Mouse (Mus musculus) right cerebral cortex, postnatal 14 days (tissue): ENCODE data around the gene Gpat3.

Experiments used
- DNase-seq: peaks from one replicate; pipeline ENCODE4 v3.0.0; 2022

Gene Gpat3

DNA sequence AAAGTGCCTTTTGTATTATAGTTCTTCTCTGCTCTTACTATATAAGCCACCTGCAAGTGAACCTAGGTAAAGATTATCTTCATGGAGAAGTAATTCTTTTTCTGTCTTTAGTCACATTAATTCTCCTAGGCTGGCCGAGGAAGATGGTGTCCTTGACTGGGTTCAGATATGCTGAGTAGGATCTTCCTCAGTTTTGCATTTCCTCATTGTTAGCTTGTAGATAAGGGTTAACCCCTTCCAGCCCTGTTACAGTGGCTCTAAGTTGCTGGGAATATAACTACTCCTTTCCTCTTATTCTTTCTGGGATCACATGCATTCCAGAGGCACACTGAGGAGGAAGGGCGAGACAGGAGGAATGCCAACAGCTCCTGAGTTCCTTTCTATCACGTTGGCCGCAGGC is 15.6 kb downstream of the Gpat3 start:
- DNase-seq = no peak

DNA sequence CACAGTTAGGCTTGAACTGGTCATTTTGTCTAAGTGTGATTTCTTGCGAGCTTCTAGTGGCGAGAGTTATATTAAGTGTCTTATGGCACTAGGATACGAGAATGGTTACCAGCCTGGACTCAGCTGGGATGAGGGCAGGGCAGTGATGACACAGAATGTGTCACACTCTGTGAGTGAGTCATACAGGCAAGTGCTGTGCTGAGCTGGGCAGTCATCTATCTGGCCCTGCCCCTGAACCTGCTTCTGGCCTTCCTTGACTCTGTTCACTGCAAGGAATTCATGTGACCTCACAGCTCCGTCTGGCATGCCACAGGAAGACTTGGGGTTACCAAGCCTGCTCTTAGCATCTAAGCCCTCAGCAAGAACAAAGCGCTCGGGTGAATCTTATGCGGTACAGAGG is 16.3 kb downstream of the Gpat3 start:
- DNase-seq = no peak

GRCm38 (mm10) chr5:100863091-100863490 is 17.6 kb downstream of the Gpat3 start:
- DNase-seq = no peak

DNA sequence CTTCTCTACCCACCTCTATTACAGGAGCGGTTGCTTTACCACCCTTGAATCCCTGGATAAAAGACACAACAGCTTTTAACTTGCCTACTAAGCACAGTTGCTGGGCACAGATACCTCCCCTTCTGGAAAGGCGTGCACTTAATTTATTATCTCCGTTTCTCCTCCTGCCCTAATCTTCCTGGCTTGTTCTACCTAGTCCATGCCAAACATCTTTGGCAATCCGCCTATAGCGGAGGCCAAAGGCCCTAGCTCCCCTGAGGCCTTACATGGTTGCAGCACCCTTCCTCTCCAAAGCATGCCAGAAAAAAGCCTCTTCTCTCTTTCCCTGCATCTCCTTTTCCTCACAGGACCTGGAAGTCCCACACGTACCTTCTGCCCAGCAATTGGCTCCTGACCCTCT is 18.9 kb downstream of the Gpat3 start:
- no peak for DNase-seq

DNA sequence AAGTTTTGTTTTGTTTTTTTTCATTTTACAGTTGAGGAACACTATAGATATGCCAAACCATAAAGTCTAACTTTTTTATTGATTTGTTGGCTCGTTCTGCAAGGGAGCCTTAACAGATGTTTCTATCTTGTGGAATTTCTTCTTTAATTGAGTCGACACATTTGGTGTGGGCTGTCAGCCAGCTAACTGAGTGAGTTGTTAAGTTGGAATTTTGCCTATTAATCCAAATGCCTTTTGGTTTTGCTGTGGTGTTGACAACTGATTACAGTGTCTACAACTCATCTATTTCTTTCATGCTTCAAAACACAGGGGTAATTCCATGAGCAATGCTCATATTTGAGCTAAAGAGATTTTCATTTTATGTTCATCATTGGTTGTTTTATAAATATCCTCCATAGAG is 20.7 kb downstream of the Gpat3 start:
- no peak for DNase-seq

- no peak for DNase-seq
Measured at GRCm38 (mm10) chr5:100869197-100869895, 23.8 kb downstream of the Gpat3 start.

DNA sequence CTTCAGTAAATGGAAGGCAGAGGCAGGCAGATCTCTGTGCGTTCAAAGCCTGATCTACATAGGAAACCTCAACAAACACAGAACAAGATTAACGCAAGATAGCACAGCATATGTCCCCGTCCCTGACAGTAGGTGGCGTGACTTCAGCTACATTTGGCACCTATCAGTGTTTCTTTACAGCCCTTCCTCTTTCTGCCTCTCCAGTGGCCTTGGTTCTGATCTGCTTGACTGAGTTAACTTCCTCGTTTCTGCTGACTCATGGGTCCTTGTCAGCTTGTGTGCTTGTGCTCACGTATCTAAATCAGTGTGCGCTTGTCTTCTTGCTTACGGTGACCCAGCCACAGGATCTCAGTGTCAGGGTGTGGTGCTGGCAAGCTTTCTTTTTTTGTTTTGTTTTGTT is 26.5 kb downstream of the Gpat3 start:
- no peak for DNase-seq

GRCm38 (mm10) chr5:100874721-100875120 is 29.2 kb downstream of the Gpat3 start:
- no peak for DNase-seq

- no peak for DNase-seq
Measured at GRCm38 (mm10) chr5:100875180-100875579, 29.7 kb downstream of the Gpat3 start.

- DNase-seq = no peak
Measured at GRCm38 (mm10) chr5:100877021-100877420, 31.5 kb downstream of the Gpat3 start.

- no peak for DNase-seq
Measured at GRCm38 (mm10) chr5:100885216-100885615, 39.7 kb downstream of the Gpat3 start.

- no peak for DNase-seq
Measured at GRCm38 (mm10) chr5:100886331-100886988, 40.9 kb downstream of the Gpat3 start.

DNA sequence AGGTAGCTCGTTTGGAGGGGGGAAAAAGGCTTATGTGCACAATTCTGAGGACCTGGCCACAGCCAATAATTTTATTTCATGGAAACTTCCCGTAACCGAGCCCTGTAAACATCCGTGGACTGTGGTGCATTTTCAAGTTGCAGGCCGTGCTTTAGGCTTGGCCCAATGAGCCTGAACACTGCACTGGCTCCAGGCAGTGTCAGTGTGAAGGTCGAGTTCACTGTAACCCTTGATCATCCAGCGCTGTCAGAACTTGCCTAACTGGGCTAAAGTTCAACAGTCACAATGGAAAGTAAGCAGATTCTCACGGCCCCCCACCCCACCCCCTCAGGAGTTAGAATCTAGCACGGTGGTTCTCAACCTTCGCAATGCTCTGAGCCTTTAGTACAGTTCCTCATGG is 50.7 kb downstream of the Gpat3 start:
- DNase-seq = no peak

- DNase-seq = no peak
Measured at GRCm38 (mm10) chr5:100899745-100900489, 54.4 kb downstream of the Gpat3 start.

DNA sequence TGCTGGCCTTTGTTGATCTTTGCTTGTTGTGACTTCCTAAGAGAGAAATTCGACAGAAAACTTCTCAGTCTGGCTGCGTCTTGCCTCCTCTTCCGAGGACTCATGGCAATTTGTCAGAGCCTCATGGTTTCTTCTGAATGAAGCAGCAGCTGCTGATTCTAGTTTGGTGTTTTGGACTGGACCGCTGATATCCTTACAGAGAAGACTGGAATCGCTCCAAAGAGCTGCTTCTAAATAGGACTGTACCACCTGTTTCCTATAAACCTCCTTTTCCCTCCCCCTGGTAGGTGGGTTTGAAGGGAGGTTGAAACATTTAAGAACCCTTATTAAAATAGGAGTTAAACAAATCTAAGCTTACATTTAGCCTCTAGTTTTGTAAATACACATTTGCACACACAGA is 55.5 kb downstream of the Gpat3 start:
- DNase-seq = no peak

GRCm38 (mm10) chr5:100908478-100908877 is 63.0 kb downstream of the Gpat3 start:
- DNase-seq = no peak

GRCm38 (mm10) chr5:100908901-100909300 is 63.4 kb downstream of the Gpat3 start:
- DNase-seq = no peak

GRCm38 (mm10) chr5:100909691-100910090 is 64.2 kb downstream of the Gpat3 start:
- no peak for DNase-seq

DNA sequence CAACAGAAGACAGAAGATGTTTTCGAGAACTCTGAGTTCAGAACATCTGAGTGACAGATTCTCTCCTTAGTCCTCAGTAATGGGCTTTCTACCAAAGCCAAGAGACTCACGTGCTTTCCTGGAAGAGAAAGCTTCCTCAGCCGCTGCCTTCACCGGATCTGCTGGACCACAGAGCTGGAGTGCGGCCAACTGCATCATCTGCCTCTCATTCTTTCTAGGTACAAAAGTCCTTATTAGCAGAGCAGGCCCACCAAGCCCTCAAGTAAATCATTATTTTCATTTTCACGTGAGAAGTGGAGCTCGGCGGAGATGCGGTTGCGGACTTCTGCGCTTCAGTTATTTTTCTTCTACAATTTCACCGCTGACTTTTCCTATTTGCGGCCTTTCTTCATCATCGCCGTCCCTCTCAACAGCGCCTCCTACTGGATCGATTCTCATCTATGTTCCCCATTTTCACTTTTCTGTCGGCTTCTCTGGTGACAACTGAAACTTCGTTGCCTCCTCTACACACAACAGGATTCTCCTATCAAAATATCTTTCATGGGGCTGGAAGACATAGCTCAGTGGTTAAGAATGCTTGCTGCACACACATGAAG is 66.1 kb downstream of the Gpat3 start:
- no peak for DNase-seq

DNA sequence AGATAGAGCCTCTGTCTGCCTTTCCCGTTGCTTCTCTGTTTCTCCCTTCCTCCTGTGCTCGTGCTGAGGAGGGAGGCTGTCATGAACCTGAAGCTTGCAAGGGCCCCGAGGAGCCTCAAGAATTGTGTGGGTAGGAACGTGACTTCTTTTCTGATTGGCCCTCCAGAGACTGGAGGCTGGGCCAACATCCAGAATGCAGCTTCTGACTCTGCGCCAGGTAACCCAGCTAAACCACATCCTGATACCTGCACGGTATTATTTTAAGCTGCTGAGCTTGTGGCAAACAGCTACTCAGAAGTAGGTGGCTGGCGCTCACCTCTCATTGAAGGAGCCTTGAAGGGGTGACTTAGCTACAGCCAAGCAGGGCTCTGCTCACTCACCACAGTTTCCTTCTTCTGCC is 66.9 kb downstream of the Gpat3 start:
- no peak for DNase-seq

- DNase-seq = no peak
Measured at GRCm38 (mm10) chr5:100913274-100913673, 67.8 kb downstream of the Gpat3 start.

GRCm38 (mm10) chr5:100914989-100915388 is 69.5 kb downstream of the Gpat3 start:
- peak; percentile 20 for DNase-seq

GRCm38 (mm10) chr5:100915411-100915810 is 69.9 kb downstream of the Gpat3 start:
- no peak for DNase-seq

- no peak for DNase-seq
Measured at GRCm38 (mm10) chr5:100916416-100916815, 70.9 kb downstream of the Gpat3 start.
